Mouse (Mus musculus) cortical plate, adult 2 months (tissue): ENCODE results near the gene Arid4b.

ENCODE experiments used
- CTCF ChIP-seq: fragments of 200-500 bp; IDR thresholded peaks from 2 replicates; pipeline ENCODE4 v1.5.1; 2011; ENCODE audit warnings: mild to moderate bottlenecking, control low read depth, low read length; ENCODE audit not compliant: insufficient read depth; ENCODE audit errors: extremely low read depth
- POLR2A ChIP-seq: fragments of 200-500 bp; IDR thresholded peaks from 2 replicates; pipeline ENCODE4 v1.6.1; 2011; ENCODE audit warnings: mild to moderate bottlenecking, low read length, control low read depth; ENCODE audit not compliant: insufficient read depth; ENCODE audit errors: extremely low read depth

DNA sequence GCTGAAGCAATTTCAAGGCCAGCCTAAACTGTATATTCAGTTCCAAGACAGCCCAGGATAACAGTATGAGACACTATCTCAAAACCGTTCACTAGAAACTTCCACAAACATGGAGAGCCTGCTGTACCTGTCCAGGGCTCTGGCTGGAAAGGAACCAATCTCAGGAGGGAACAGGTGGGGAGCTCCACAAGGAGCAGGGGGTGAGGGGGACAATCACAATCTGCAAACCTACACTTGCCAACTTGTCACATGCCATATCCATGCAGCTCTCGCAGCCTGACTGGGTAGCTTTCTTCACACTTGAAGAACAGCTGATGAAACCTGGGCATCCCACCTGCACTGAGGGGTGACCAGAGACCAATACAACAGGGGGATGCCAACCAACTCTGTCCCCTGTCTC, 49.0 kb upstream of the Arid4b start:
- TF ChIP-seq POLR2A (no peak), CTCF (no peak)
